Mouse (Mus musculus) cerebellum, postnatal 4 days (tissue): Measurements from ENCODE around the gene Sik3.
A peak's percentile ranks its signal among the peaks of the same experiment; 100 is the strongest.
"Not testable (repeated sequence)": the region's sequence is repeated elsewhere in the genome, so short reads cannot be mapped to it uniquely, and the experiment has no call there.

Experiments used
- DNase-seq, 2 experiments: peaks; one replicate each; pipeline ENCODE4 v3.0.0; 2022; ENCODE audit warnings: low spot score in 2 of 2, mixed read lengths in 1 of 2

Sik3 gene

GRCm38 (mm10) chr9:46152067-46153015, 139.7 kb downstream of the Sik3 start:
- DNase-seq, result no peak

GRCm38 (mm10) chr9:46154469-46154868, 141.8 kb downstream of the Sik3 start:
- DNase-seq, result no peak

GRCm38 (mm10) chr9:46155026-46155425, 142.4 kb downstream of the Sik3 start:
- no peak for DNase-seq

GRCm38 (mm10) chr9:46155818-46156217, 143.2 kb downstream of the Sik3 start:
- not testable (repeated sequence) for DNase-seq

GRCm38 (mm10) chr9:46156711-46157110, 144.1 kb downstream of the Sik3 start:
- DNase-seq, result no peak

GRCm38 (mm10) chr9:46158273-46158813, 145.7 kb downstream of the Sik3 start:
- no peak for DNase-seq

- DNase-seq, result no peak
Observed at GRCm38 (mm10) chr9:46163430-46163829, 150.8 kb downstream of the Sik3 start.

- DNase-seq, result no peak
Observed at GRCm38 (mm10) chr9:46168802-46169201, 156.2 kb downstream of the Sik3 start.

GRCm38 (mm10) chr9:46172251-46172650, 159.6 kb downstream of the Sik3 start:
- no peak for DNase-seq

- no peak for DNase-seq
Observed at GRCm38 (mm10) chr9:46172953-46173352, 160.3 kb downstream of the Sik3 start.

GRCm38 (mm10) chr9:46173919-46174318, 161.3 kb downstream of the Sik3 start:
- no peak for DNase-seq

- no peak for DNase-seq
Observed at GRCm38 (mm10) chr9:46174770-46175294, 162.2 kb downstream of the Sik3 start.

- DNase-seq, result no peak
Observed at GRCm38 (mm10) chr9:46175300-46175699, 162.7 kb downstream of the Sik3 start.

GRCm38 (mm10) chr9:46175938-46176375, 163.3 kb downstream of the Sik3 start:
- DNase-seq, result no peak

GRCm38 (mm10) chr9:46176613-46177012, 164.0 kb downstream of the Sik3 start:
- DNase-seq, result no peak

- DNase-seq, result no peak
Observed at GRCm38 (mm10) chr9:46178595-46178994, 166.0 kb downstream of the Sik3 start.

GRCm38 (mm10) chr9:46181297-46181696, 168.7 kb downstream of the Sik3 start:
- DNase-seq, result no peak

GRCm38 (mm10) chr9:46184542-46184941, 171.9 kb downstream of the Sik3 start:
- no peak for DNase-seq

GRCm38 (mm10) chr9:46185191-46185590, 172.6 kb downstream of the Sik3 start:
- DNase-seq, result peak in 1 of 2 experiments; percentile 22

- no peak for DNase-seq
Observed at GRCm38 (mm10) chr9:46186387-46186786, 173.8 kb downstream of the Sik3 start.

- DNase-seq, result no peak
Observed at GRCm38 (mm10) chr9:46188370-46188769, 175.8 kb downstream of the Sik3 start.

- no peak for DNase-seq
Observed at GRCm38 (mm10) chr9:46188956-46189355, 176.3 kb downstream of the Sik3 start.

- DNase-seq, result no peak
Observed at GRCm38 (mm10) chr9:46189381-46189780, 176.8 kb downstream of the Sik3 start.
